Mouse (Mus musculus): ENCODE measurements around the gene Tppp2. TPM values are rescaled to one million over a fixed set of nuclear protein-coding genes. Genes with fewer than 3 reads are reported as not detected.

Tppp2 gene
- polyA plus RNA-seq (2012; rRNA removed) = not detected in 2 replicates

DNA sequence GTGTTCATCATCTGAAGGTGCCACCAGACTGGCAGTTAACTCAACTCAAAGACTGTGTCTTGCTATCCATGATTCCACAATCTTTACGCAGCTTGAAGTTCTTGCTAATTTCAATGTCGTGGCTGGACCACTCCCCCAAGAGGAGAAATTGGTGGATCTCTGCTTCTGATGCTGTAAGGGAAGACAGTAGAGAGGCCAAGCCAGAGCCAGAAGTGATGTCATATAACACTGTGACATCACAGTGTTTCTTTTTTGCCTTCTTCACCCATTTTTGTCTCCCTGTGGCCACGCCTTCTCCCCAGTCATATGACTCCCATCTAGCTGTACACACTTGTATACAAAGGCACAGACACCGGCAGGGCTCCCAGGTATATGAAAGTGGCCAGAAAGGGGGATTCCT, at the start of gene Tppp2:
Gene Tppp2, plus strand, starts transcription at position 301 of the 400 bp plus-strand sequence.
- DNase-seq (ENCODE audit: low read depth) = no peak
- TF ChIP-seq CTCF (IDR thresholded peaks at IDR 0.05; ENCODE audit: borderline replicate concordance, extremely low read depth, insufficient read depth, insufficient read length) (no peak), POLR2A (IDR thresholded peaks at IDR 0.05; ENCODE audit: borderline replicate concordance, extremely low read depth, insufficient read depth, insufficient read length, poor library complexity, severe bottlenecking) (no peak)

DNA sequence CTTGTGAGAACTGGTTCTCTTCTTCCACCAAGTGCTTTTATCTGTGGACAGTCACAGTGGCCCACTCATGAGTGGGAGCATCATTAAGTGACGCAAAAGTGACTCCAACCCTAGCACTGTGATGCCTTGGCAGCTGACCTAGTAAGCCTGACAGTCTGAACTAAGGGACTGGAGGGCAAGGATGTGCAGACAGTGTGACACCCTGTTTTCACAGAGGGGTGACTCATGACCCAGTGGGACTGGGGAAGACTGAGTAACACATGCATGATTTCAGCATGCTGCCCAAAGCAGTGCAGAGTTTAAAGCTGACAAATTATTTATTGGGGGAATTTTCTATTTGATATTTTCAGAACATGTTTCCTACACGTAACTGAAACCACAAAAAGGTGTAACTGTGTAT, 47.5 kb upstream of the Tppp2 start:
- no peak for TF ChIP-seq CTCF (IDR thresholded peaks at IDR 0.05; ENCODE audit: borderline replicate concordance, extremely low read depth, insufficient read depth, insufficient read length)
- no peak for TF ChIP-seq POLR2A (IDR thresholded peaks at IDR 0.05; ENCODE audit: borderline replicate concordance, extremely low read depth, insufficient read depth, insufficient read length, poor library complexity, severe bottlenecking)
- DNase-seq (ENCODE audit: low read depth) = no peak

DNA sequence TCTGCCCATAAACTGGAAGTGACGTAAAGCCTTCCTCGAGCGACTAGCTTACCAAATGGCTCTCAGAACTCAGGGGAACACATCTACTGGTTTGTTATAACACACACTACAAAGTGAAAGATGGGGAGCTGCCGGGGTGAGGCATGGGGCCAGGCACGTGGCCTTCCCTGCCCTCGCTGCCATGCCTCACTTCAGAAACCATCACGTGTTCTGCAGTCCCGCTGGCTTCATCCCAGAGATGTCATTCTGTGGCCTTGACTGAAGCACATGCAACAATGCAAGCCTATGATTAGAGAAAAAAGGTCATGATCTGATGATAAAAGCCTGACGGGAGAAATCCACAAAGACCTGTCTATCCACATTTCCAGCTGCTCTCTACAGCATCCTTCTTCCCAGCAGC, 46.5 kb upstream of the Tppp2 start:
- DNase-seq (ENCODE audit: low read depth) = peak; percentile 7
- no peak for TF ChIP-seq POLR2A (IDR thresholded peaks at IDR 0.05; ENCODE audit: borderline replicate concordance, extremely low read depth, insufficient read depth, insufficient read length, poor library complexity, severe bottlenecking)
- TF ChIP-seq CTCF (IDR thresholded peaks at IDR 0.05; ENCODE audit: borderline replicate concordance, extremely low read depth, insufficient read depth, insufficient read length) = no peak

DNA sequence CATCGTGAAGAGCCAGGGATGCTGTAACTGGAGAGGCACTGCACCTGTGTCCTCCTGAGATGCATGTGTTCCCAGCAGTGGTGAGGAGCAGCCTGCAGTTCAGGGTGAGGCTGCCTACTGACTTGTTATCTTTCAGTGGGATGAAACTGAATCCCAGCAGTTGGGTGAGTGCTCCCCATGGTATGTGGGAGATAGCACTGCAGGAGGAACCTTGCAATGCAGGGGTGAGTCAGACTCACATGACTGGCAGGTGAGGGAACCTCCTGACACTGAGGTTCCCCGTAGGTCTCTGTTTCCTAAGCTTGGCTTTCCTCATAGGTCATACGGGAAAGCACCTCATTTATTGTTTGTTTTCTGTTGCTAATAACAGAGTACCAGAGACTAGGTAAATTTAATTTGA, 40.7 kb upstream of the Tppp2 start:
- TF ChIP-seq CTCF (IDR thresholded peaks at IDR 0.05; ENCODE audit: borderline replicate concordance, extremely low read depth, insufficient read depth, insufficient read length) = no peak
- no peak for TF ChIP-seq POLR2A (IDR thresholded peaks at IDR 0.05; ENCODE audit: borderline replicate concordance, extremely low read depth, insufficient read depth, insufficient read length, poor library complexity, severe bottlenecking)
- no peak for DNase-seq (ENCODE audit: low read depth)

DNA sequence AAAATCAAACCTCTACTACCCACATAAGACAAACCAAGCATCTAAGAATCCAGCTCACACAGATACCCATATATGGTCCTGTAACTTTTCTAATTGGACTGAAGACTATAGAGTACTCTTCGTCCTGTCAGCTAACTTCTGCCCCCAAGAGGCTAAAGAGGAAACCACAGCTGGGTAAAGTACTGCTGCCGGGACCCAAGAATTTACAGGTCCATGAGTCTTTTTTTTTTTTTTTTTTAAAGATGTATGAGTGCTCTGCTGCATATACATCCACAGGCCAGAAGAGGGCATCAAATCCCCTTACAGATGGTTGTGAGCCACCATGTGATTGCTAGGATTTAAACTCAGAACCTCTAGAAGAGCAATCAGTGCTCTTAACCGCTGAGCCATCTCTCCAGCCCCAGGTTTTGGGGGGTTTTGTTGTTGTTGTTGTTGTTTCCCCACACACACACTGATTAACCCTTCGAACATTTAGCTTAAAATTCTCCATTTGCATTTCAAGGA, 34.6 kb upstream of the Tppp2 start:
- peak; percentile 34; the same call in 1 of the 2 replicates for TF ChIP-seq CTCF (IDR thresholded peaks at IDR 0.05; ENCODE audit: borderline replicate concordance, extremely low read depth, insufficient read depth, insufficient read length)
- TF ChIP-seq POLR2A (IDR thresholded peaks at IDR 0.05; ENCODE audit: borderline replicate concordance, extremely low read depth, insufficient read depth, insufficient read length, poor library complexity, severe bottlenecking) = no peak
- DNase-seq (ENCODE audit: low read depth) = peak; percentile 90

DNA sequence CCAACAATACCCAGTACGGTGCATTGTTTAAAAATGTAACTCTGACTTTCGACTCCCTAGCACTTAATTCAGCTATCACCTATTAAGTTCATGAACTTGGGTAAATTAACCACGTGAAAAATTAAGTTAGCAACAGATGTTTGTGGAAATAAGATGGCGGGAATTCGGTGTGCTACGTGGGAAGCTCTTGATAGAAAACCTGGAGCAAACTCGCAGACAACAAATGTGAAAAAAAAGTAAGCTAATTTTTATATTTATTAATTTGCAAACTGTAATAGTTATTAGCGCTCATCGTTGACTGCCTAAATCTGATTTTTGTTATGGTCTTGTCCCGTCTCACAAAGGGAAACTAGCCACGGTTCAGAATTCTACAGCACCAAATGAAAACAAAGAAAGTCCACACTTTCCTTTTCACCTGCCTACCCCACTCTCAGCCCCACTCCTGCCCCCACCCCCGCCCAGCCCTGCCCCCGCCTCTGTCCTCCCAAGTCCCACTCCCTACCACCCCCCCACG, 34.1 kb upstream of the Tppp2 start:
- DNase-seq (ENCODE audit: low read depth) = peak; percentile 70
- TF ChIP-seq CTCF (IDR thresholded peaks at IDR 0.05; ENCODE audit: borderline replicate concordance, extremely low read depth, insufficient read depth, insufficient read length) (no peak), POLR2A (IDR thresholded peaks at IDR 0.05; ENCODE audit: borderline replicate concordance, extremely low read depth, insufficient read depth, insufficient read length, poor library complexity, severe bottlenecking) (no peak)

DNA sequence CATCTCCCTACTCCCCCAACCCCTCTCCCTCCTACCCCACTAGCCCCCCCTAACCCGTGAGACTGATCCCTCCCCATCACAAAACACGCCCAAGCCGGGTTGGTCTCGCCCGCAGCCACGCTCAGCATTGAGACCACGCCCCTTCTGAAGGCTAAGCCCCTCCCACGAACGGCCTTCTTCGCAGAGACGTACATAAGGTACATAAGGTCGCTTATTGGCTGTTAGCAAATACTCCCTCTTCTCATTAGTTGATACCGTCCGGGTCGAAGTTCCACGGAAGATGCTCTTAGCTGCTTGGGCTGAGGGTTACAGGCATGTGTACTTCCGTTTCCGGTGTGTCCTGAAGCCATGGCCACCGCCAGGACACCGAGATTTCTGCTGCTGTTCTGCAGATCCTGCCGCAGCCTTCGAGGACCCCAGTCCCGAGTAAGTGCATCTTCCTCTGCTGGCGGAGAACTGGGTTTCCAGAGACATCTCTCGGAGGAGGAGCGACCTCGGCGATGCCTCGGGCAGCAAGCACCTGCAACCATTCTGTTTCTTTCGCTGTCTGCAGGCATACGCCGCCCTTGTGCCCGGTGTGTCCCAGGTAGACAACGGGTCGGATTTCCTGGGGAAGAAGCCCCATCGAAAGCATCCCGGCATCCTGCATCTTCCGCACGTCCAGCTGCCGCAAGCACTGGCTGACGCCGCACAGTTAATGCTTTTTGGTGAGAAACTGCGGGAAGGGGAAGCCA, 33.5 kb upstream of the Tppp2 start, which contains the start of gene Mettl17:
Gene Mettl17, plus strand, starts transcription at position 245 of the 734 bp plus-strand sequence.
- DNase-seq (ENCODE audit: low read depth) = peak; percentile 99
- TF ChIP-seq CTCF (IDR thresholded peaks at IDR 0.05; ENCODE audit: borderline replicate concordance, extremely low read depth, insufficient read depth, insufficient read length) = no peak
- peak; percentile 40; the same call in 1 of the 2 replicates for TF ChIP-seq POLR2A (IDR thresholded peaks at IDR 0.05; ENCODE audit: borderline replicate concordance, extremely low read depth, insufficient read depth, insufficient read length, poor library complexity, severe bottlenecking)

DNA sequence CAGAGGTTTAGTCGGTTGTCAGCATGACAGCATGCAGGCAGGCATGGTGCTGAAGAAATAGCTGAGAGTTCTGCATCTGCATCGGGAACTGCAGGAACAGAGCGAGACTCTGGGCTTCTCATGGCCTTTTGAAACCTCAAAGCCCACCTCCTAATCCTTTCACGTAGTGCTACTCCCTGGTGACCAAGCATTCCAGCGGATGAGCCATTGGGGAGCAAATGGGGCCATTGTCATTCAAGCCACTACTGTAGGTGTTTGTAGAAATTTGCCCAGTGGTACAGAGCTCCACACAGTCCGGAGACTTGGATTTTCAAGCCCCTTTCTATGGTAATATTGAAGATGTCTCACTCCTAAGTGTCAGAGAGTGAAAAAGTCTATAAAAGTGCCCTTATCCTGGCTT, 32.2 kb upstream of the Tppp2 start:
- no peak for DNase-seq (ENCODE audit: low read depth)

DNA sequence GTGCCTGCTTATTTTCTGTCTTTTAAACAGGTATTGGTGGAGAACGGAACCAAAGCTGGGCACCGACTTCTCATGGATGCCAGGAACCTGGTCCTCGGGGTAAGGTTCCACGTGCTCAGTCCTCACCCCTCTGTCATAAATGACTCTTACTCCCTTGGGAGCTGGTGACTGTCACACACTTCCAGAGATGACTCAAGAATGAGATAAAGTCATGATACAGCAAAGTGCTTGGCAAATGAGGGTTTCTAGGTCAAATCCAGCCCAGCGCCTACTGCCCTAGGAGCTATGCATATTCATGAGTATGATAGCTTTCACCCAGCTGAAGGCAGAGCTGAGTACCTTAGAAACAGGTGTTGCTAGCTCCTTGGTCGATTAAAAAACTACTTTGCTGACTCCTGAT, 28.4 kb upstream of the Tppp2 start:
- TF ChIP-seq CTCF (IDR thresholded peaks at IDR 0.05; ENCODE audit: borderline replicate concordance, extremely low read depth, insufficient read depth, insufficient read length) (no peak), POLR2A (IDR thresholded peaks at IDR 0.05; ENCODE audit: borderline replicate concordance, extremely low read depth, insufficient read depth, insufficient read length, poor library complexity, severe bottlenecking) (no peak)
- DNase-seq (ENCODE audit: low read depth) = no peak

More for the DNA sequence above, 32.2 kb upstream of the Tppp2 start:
- no peak for TF ChIP-seq POLR2A (IDR thresholded peaks at IDR 0.05; ENCODE audit: borderline replicate concordance, extremely low read depth, insufficient read depth, insufficient read length, poor library complexity, severe bottlenecking)
- TF ChIP-seq CTCF (IDR thresholded peaks at IDR 0.05; ENCODE audit: borderline replicate concordance, extremely low read depth, insufficient read depth, insufficient read length) = no peak

DNA sequence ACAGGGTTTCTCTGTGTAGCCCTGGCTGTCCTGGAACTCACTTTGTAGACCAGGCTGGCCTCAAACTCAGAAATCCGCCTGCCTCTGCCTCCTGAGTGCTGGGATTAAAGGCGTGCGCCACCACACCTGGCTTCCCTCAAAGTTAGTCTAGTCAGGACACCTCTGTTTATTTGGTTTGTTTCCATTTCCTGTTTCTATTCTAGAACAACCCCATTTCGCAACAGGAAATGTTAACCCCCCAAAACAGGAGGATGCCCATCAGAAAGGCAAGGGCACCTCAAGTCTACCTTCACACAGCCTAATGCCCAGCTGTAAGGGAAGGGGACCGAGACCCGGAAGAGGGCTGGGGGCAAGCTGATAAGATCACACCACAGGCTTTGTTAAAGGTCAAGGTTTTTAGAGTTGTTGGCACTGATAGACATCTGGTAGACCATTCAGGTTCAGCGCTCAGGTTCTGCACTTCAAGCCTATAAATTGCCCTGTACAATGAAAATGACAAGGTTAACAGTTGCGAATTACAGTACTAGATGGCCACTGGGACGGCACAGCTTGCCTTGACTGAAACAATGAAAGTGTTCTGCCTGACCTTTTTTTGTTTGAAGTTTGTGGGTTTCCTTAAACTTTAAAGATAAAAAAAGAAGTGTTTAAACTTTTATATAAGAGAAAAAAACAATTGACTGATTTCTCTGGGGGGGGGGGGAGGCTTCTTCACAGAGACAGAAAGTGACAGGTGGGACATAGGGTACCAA, 25.9 kb upstream of the Tppp2 start, which contains the start of gene Slc39a2:
Gene Slc39a2, plus strand, starts transcription at position 699 of the 749 bp plus-strand sequence.
- DNase-seq (ENCODE audit: low read depth) = no peak

More for the DNA sequence above, 25.9 kb upstream of the Tppp2 start, which contains the start of gene Slc39a2:
- TF ChIP-seq POLR2A (IDR thresholded peaks at IDR 0.05; ENCODE audit: borderline replicate concordance, extremely low read depth, insufficient read depth, insufficient read length, poor library complexity, severe bottlenecking) (no peak), CTCF (IDR thresholded peaks at IDR 0.05; ENCODE audit: borderline replicate concordance, extremely low read depth, insufficient read depth, insufficient read length) (no peak)

Measured in brain, embryonic 14.5 days (tissue).